Mouse (Mus musculus) heart, adult 8-10 months (tissue): ENCODE data around the gene Gapdhs. TPM values are rescaled to one million over a fixed set of nuclear protein-coding genes. Genes with fewer than 3 reads are reported as not detected.
"Not testable (repeated sequence)": the region's sequence is repeated elsewhere in the genome, so short reads cannot be mapped to it uniquely, and the experiment has no call there.

Source experiments
- DNase-seq: peaks from one replicate; pipeline ENCODE4 v3.0.0; 2022; ENCODE audit warnings: low spot score
- total RNA-seq, 4 experiments: library from RNA; stranded (reverse); gene quantifications; 2 replicates each; pipeline ENCODE4 v1.2.4; 2022

The Gapdhs gene
- total RNA-seq, 4 experiments from 2014 or later: not detected

- DNase-seq: peak; percentile 19
Observed at GRCm38 (mm10) chr7:30744022-30744598, 629 bp upstream of the Gapdhs start.

GRCm38 (mm10) chr7:30742570-30742969 lies 911 bp downstream of the Gapdhs start:
- DNase-seq: not testable (repeated sequence)

DNA sequence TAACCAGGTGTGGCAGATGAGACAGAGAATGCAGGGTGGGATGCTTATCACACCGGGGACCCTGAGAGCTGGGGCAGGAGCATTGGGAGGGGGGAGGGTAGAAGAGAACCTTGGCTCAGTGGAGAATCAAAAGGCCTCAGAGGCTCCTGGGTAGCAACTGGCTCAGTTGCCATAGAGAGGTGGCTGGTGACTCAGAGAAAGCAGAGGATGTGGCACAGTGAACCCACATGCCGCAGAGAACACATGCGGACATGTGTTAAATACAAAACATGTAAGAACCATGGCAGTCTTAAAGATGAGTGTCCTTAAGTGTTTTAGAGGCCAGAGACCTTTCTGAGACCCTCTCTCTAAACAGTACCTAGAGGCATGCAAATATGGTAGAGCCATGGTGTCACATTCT lies 7.3 kb downstream of the Gapdhs start:
- no peak for DNase-seq

DNA sequence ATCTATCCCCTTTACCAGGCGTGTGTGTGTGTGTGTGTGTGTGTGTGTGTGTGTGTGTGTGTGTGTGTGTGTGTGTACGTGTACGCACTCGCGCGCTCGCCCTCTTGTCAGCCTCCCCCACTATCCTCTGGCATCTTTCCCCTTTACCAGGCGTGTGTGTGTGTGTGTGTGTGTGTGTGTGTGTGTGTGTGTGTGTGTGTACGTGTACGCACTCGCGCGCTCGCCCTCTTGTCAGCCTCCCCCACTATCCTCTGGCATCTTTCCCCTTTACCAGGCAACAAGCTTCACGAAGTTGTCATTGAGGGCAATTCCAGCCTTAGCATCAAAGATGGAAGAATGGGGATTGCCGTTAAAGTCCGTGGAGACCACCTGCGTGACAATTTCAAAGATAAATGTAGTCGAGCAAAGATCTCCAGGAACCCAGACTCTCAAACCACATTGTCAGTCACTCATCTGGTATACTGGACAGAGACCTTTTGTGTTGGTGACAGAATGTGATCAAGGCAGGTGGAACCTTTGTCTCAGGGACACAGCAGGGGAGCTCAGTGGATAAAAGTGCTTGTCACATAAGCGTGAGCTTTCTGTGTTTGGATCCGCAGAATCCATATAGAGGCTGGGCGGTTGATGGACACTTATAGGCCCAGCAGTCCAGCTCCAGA lies 13.3 kb downstream of the Gapdhs start:
- not testable (repeated sequence) for DNase-seq

GRCm38 (mm10) chr7:30729396-30730063 lies 14.0 kb downstream of the Gapdhs start, which contains the start of gene Tmem147:
Gene Tmem147, minus strand, starts transcription at chr7:30729540.
- DNase-seq: peak; percentile 97

DNA sequence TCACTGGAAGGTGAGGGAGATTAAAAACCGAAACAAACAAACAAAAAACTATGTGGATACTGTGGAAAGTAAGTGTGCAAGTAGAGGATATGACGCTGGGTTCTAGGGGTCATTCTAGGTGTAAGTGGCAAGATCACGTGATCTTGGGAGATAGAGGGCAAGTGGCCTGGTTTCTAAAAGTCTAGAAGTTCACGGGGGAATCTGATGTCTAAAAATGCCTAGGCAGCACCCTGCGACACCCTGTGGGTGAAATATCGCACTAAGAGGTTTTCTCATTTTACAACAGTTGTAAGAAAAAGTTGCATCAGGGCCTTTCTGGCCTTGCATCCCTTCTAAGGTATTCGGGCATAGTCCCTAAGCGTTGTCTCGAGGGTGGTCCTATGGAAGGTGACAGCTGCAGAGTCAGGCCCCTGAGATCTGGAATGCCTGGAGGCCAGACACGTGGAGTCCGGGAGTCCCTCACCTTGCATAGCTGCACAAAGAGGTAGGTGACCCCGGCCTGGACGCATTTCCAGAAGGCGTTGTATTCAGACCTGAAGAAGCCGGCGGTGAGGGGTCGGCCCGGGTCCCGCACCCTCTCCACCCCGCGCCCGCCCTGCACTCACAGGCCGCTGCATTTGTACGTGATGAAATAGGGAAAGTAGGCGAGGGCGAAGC lies 14.6 kb downstream of the Gapdhs start:
- peak; percentile 5 for DNase-seq

GRCm38 (mm10) chr7:30728214-30728613 lies 15.3 kb downstream of the Gapdhs start:
- no peak for DNase-seq

DNA sequence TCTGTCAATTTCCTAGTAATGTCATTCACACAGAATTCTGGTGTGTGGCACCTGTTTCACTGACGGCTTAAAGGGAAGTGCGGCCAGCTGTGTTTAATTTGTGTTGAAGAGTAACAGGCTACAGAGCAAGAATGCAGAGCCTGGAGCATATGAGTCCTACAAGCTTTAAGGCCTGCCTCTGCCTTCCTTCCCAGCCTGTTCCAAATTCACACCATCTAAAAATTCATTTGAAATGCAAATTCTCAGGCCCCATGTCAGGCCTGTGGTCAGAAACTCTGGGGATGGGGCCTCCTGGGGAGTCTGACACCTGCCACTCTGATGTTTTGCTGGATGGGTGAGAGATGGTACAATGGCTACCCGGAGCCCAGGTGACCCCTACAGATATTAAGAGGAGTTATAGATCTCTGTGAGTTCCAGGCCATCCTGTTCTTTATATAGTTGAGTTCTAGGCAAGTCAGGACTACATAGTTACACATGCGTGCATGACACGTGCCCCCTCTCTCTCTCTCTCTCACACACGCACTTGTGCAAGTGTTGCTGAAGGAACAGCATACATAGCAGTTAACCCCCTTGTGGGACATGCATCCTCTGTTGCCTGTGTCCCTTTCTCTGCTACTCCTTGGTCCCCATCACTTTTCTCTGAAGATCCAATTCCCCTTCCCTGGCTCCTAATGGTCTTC lies 20.1 kb downstream of the Gapdhs start:
- no peak for DNase-seq

DNA sequence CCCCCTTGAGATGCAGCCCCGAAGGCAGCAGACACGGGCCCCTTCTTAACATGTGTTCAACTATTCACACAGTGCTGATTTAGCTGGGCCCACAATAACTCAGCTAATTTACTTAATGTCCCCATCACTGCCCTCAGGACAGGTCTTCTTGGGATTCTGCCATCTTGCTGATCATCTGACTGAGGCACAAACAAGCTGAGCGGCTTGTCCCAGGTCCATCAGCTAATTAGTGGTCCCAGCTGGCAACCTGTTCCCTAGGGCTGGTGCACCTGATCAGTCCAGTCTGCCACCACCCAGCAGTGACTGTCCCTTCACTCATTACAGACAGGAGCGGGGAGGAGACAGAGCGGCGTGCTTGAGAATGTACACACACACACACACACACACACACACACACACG lies 22.2 kb downstream of the Gapdhs start:
- no peak for DNase-seq

GRCm38 (mm10) chr7:30719669-30720068 lies 23.8 kb downstream of the Gapdhs start:
- no peak for DNase-seq

DNA sequence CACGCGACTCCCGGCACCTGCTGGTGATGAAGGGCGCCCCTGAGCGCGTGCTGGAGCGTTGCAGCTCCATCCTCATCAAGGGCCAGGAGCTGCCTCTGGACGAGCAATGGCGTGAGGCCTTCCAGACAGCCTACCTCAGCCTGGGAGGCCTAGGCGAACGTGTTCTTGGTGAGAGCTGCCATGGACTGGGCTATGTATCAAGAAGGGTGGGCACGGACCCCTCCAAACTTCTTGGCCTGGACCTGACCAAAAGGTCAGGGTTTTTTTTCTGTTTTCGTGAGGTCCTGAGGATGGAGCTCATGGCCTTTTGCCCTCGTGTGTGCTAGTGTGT lies 25.8 kb downstream of the Gapdhs start:
- DNase-seq: no peak

- DNase-seq: peak; percentile 16
Observed at GRCm38 (mm10) chr7:30717006-30717715, 26.3 kb downstream of the Gapdhs start.

DNA sequence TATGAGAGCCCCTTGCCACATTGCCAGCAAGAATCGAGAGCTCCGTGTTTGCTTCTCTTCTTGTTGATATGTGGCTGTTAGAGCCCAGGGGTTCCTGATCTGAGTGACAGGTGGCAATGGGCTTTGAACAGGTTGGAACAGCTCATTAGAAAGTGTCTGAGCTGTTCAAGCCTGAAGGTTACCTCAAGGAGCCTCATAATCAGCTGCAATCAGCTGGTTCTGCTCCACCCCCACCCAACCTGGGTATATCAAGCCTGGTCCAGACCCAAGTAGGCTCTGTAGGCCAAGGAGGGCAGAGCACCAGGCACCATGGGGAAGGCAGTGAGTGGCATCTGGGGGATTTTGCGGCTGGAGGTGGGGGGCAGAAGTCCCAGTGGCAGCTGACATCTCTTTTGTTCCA lies 31.5 kb downstream of the Gapdhs start, which contains the start of gene Atp4a:
Gene Atp4a (plus strand): TSS at position 268 of the 400 bp plus-strand sequence.
- no peak for DNase-seq

GRCm38 (mm10) chr7:30707441-30707840 lies 36.0 kb downstream of the Gapdhs start:
- no peak for DNase-seq

- DNase-seq: no peak
Observed at GRCm38 (mm10) chr7:30706214-30706882, 37.1 kb downstream of the Gapdhs start.

GRCm38 (mm10) chr7:30698589-30698988 lies 44.9 kb downstream of the Gapdhs start, which contains the start of gene 2200002J24Rik:
Gene 2200002J24Rik, plus strand, starts transcription at chr7:30698926.
- no peak for DNase-seq

- no peak for DNase-seq
Observed at GRCm38 (mm10) chr7:30698101-30698500, 45.4 kb downstream of the Gapdhs start.

DNA sequence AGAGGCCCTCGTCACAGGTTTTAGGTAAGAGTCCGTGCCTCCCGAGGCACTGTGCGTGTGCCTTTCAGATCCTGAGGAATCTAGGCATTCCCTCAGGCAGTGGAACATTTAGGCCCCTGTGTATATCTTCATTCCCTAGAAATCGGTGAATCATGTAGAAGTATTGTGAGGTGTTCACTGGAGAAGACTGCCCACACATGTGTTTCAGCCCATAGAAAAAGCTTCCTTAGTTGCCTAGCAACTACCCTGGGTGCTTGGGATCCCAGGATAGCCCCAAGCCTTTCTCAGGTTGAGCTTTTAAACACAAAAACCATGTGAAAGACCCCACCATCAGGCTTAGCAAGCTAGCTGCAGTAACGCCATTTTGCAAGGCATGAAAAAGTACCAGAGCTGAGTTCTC lies 55.2 kb downstream of the Gapdhs start:
- DNase-seq: no peak

GRCm38 (mm10) chr7:30683425-30683824 lies 60.1 kb downstream of the Gapdhs start:
- no peak for DNase-seq

DNA sequence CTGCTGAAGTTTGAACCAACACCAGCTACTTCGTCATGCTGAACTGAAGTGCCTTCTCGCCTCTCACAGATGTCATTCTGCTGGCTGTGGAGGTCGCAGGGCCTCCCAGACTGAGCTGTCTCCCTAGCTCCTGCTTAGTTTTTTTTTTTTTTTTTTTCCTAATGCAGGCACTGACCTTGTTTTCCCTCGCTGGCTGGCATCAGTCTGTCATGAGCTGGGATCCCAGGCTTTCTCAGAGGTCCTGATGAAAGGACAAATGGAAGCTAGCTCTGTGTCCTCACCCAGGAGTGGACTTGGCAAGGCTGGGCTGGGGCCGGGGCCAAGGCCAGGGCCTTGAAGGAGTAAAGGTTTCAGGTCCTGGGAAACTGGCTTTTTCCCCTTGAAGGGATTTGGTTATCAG lies 61.6 kb downstream of the Gapdhs start:
- peak; percentile 44 for DNase-seq
